Mouse (Mus musculus): ENCODE measurements around the gene Aqp5. TPM values are rescaled to one million over a fixed set of nuclear protein-coding genes. Genes with fewer than 3 reads are reported as not detected.

Aqp5 gene
- polyA plus RNA-seq, 1 experiment from 2014 or later, result not detected

- H3K4me1 ChIP-seq (ENCODE audit: insufficient read depth), result peaks cover 4% of the 10 kb centered on the region; the same call in 1 of the 2 replicates
- ATAC-seq (no peak), DNase-seq (no peak)
- no peaks in the 10 kb centered on the region for H3K9me3 ChIP-seq (ENCODE audit: low read length)
- WGBS (ENCODE audit: insufficient replicate concordance), result 66% methylated on average over 8 of the region's 8 CpGs
- H3K36me3 ChIP-seq (replicated peaks; ENCODE audit: insufficient read depth, low read length), result no peaks in the 10 kb centered on the region
- no peak overlapping the region for H3K9ac ChIP-seq (replicated peaks)
- no peak overlapping the region for H3K4me2 ChIP-seq (ENCODE audit: low read depth, low read length)
- no peak overlapping the region for H3K27ac ChIP-seq (ENCODE audit: low read depth)
- H3K27me3 ChIP-seq (ENCODE audit: insufficient read depth, low read length), result peaks cover 83% of the 10 kb centered on the region
- H3K4me3 ChIP-seq (ENCODE audit: low read depth, low read length), result no peak overlapping the region
- no peak for TF ChIP-seq EP300 (IDR thresholded peaks at IDR 0.05; ENCODE audit: low read depth)
- TF ChIP-seq CTCF (IDR thresholded peaks at IDR 0.05; ENCODE audit: low read depth), result no peak
These were observed 1.6 kb downstream of the Aqp5 start for GRCm38 (mm10) chr15:99592177-99592576.

GRCm38 (mm10) chr15:99592877-99593276 lies 2.3 kb downstream of the Aqp5 start:
- Histone ChIP-seq H3K9me3 (ENCODE audit: low read length) (no peaks in the 10 kb centered on the region), H3K4me2 (ENCODE audit: low read depth, low read length) (no peak overlapping the region)
- WGBS (ENCODE audit: insufficient replicate concordance), result 78% methylated on average over 5 of the region's 5 CpGs

GRCm38 (mm10) chr15:99594951-99595350 lies 4.4 kb downstream of the Aqp5 start:
- TF ChIP-seq EP300 (IDR thresholded peaks at IDR 0.05; ENCODE audit: low read depth), result no peak
- no peak for TF ChIP-seq CTCF (IDR thresholded peaks at IDR 0.05; ENCODE audit: low read depth)
- H3K27me3 ChIP-seq (ENCODE audit: insufficient read depth, low read length), result peaks cover 73% of the 10 kb centered on the region

More at GRCm38 (mm10) chr15:99592877-99593276, 2.3 kb downstream of the Aqp5 start:
- Histone ChIP-seq H3K4me3 (ENCODE audit: low read depth, low read length) (no peak overlapping the region), H3K9ac (replicated peaks) (no peak overlapping the region), H3K27me3 (ENCODE audit: insufficient read depth, low read length) (peaks cover 83% of the 10 kb centered on the region), H3K36me3 (replicated peaks; ENCODE audit: insufficient read depth, low read length) (no peaks in the 10 kb centered on the region), H3K4me1 (ENCODE audit: insufficient read depth) (peaks cover 4% of the 10 kb centered on the region; the same call in 1 of the 2 replicates), H3K27ac (ENCODE audit: low read depth) (no peak overlapping the region)
- TF ChIP-seq CTCF (IDR thresholded peaks at IDR 0.05; ENCODE audit: low read depth) (no peak), EP300 (IDR thresholded peaks at IDR 0.05; ENCODE audit: low read depth) (no peak)
- DNase-seq (no peak), ATAC-seq (no peak)

GRCm38 (mm10) chr15:99596056-99596687 lies 5.6 kb downstream of the Aqp5 start:
- Histone ChIP-seq H3K9me3 (ENCODE audit: low read length) (no peaks in the 10 kb centered on the region), H3K4me2 (ENCODE audit: low read depth, low read length) (no peak overlapping the region), H3K27ac (ENCODE audit: low read depth) (no peak overlapping the region), H3K27me3 (ENCODE audit: insufficient read depth, low read length) (peaks cover 69% of the 10 kb centered on the region), H3K36me3 (replicated peaks; ENCODE audit: insufficient read depth, low read length) (no peaks in the 10 kb centered on the region), H3K9ac (replicated peaks) (no peak overlapping the region), H3K4me1 (ENCODE audit: insufficient read depth) (no peaks in the 10 kb centered on the region), H3K4me3 (ENCODE audit: low read depth, low read length) (no peak overlapping the region)
- TF ChIP-seq CTCF (IDR thresholded peaks at IDR 0.05; ENCODE audit: low read depth) (peak; percentile 93), EP300 (IDR thresholded peaks at IDR 0.05; ENCODE audit: low read depth) (no peak)
- 0% methylated on average over 7 of the region's 7 CpGs for WGBS (ENCODE audit: insufficient replicate concordance)
- ATAC-seq (peak; percentile 92), DNase-seq (peak; percentile 90)

More at GRCm38 (mm10) chr15:99594951-99595350, 4.4 kb downstream of the Aqp5 start:
- no peak for ATAC-seq
- Histone ChIP-seq H3K36me3 (replicated peaks; ENCODE audit: insufficient read depth, low read length) (no peaks in the 10 kb centered on the region), H3K4me1 (ENCODE audit: insufficient read depth) (peaks cover 4% of the 10 kb centered on the region; the same call in 1 of the 2 replicates), H3K9ac (replicated peaks) (no peak overlapping the region), H3K4me3 (ENCODE audit: low read depth, low read length) (no peak overlapping the region), H3K4me2 (ENCODE audit: low read depth, low read length) (no peak overlapping the region), H3K9me3 (ENCODE audit: low read length) (no peaks in the 10 kb centered on the region), H3K27ac (ENCODE audit: low read depth) (no peak overlapping the region)
- WGBS (ENCODE audit: insufficient replicate concordance), result 72% methylated on average over 10 of the region's 10 CpGs
- no peak for DNase-seq

- Histone ChIP-seq H3K9me3 (ENCODE audit: low read length) (no peaks in the 10 kb centered on the region), H3K4me3 (ENCODE audit: low read depth, low read length) (no peak overlapping the region), H3K36me3 (replicated peaks; ENCODE audit: insufficient read depth, low read length) (no peaks in the 10 kb centered on the region), H3K27ac (ENCODE audit: low read depth) (no peak overlapping the region), H3K4me1 (ENCODE audit: insufficient read depth) (no peaks in the 10 kb centered on the region), H3K9ac (replicated peaks) (no peak overlapping the region), H3K4me2 (ENCODE audit: low read depth, low read length) (no peak overlapping the region), H3K27me3 (ENCODE audit: insufficient read depth, low read length) (peaks cover 62% of the 10 kb centered on the region)
- ATAC-seq (no peak), DNase-seq (no peak)
- no peak for TF ChIP-seq EP300 (IDR thresholded peaks at IDR 0.05; ENCODE audit: low read depth)
- TF ChIP-seq CTCF (IDR thresholded peaks at IDR 0.05; ENCODE audit: low read depth), result no peak
- WGBS (ENCODE audit: insufficient replicate concordance), result 47% methylated on average over 7 of the region's 7 CpGs
These were observed 6.3 kb downstream of the Aqp5 start for GRCm38 (mm10) chr15:99596841-99597240.

- DNase-seq, result no peak
These were observed 7.0 kb downstream of the Aqp5 start for GRCm38 (mm10) chr15:99597596-99597995.

More at GRCm38 (mm10) chr15:99597596-99597995, 7.0 kb downstream of the Aqp5 start:
- Histone ChIP-seq H3K27me3 (ENCODE audit: insufficient read depth, low read length) (peaks cover 54% of the 10 kb centered on the region), H3K4me3 (ENCODE audit: low read depth, low read length) (no peak overlapping the region), H3K4me1 (ENCODE audit: insufficient read depth) (no peaks in the 10 kb centered on the region), H3K27ac (ENCODE audit: low read depth) (no peak overlapping the region), H3K9ac (replicated peaks) (no peak overlapping the region), H3K36me3 (replicated peaks; ENCODE audit: insufficient read depth, low read length) (no peaks in the 10 kb centered on the region), H3K9me3 (ENCODE audit: low read length) (no peaks in the 10 kb centered on the region), H3K4me2 (ENCODE audit: low read depth, low read length) (no peak overlapping the region)
- ATAC-seq, result no peak
- TF ChIP-seq EP300 (IDR thresholded peaks at IDR 0.05; ENCODE audit: low read depth), result no peak
- TF ChIP-seq CTCF (IDR thresholded peaks at IDR 0.05; ENCODE audit: low read depth), result no peak
- WGBS (ENCODE audit: insufficient replicate concordance), result 48% methylated on average over 8 of the region's 8 CpGs
